Mouse (Mus musculus) megakaryocyte, embryonic 14.5 days (primary cell): ENCODE measurements around the gene Rin3.

Source experiments
- FLI1 ChIP-seq: IDR thresholded peaks from 2 replicates; pipeline ENCODE4 v1.6.1; 2012; ENCODE audit warnings: low read length, inconsistent platforms, mixed read lengths
- GATA1 ChIP-seq: IDR thresholded peaks from 3 replicates; pipeline ENCODE4 v1.6.1; 2012; ENCODE audit warnings: mixed read lengths, low read length, inconsistent platforms, borderline replicate concordance

- no peak for TF ChIP-seq GATA1
- no peak for TF ChIP-seq FLI1
These were observed 100.4 kb downstream of the Rin3 start for GRCm38 (mm10) chr12:102383288-102383687.
